Mouse (Mus musculus) midbrain, embryonic 13.5 days (tissue): ENCODE measurements around the gene Grin2b. TPM values are rescaled to one million over a fixed set of nuclear protein-coding genes. Genes with fewer than 3 reads are reported as not detected.

Experiments
- ATAC-seq: fragments of 200-750 bp; cut with Nextera tagmentation; 2 replicates; pipeline ENCODE4 v1.8.0; 2017; ENCODE audit warnings: mild to moderate bottlenecking, moderate TSS enrichment, moderate library complexity
- H3K27ac ChIP-seq: fragments of 300-500 bp; sonication (generic); 2 replicates; pipeline ENCODE4 v1.5.1; 2015; ENCODE audit warnings: inconsistent platforms, mild to moderate bottlenecking, moderate library complexity
- H3K27me3 ChIP-seq: fragments of 300-500 bp; sonication (generic); 2 replicates; pipeline ENCODE4 v1.6.1; 2015; ENCODE audit warnings: mild to moderate bottlenecking, inconsistent platforms
- H3K36me3 ChIP-seq: fragments of 300-500 bp; sonication (generic); 2 replicates; pipeline ENCODE4 v1.6.1; 2015; ENCODE audit warnings: mild to moderate bottlenecking, inconsistent platforms
- H3K4me1 ChIP-seq: fragments of 300-500 bp; sonication (generic); replicated peaks from 2 replicates; pipeline ENCODE4 v1.6.1; 2015; ENCODE audit warnings: inconsistent platforms
- H3K4me2 ChIP-seq: fragments of 300-500 bp; sonication (generic); replicated peaks from 2 replicates; pipeline ENCODE4 v1.6.1; 2015; ENCODE audit warnings: moderate library complexity, mild to moderate bottlenecking, inconsistent platforms
- H3K4me3 ChIP-seq: fragments of 300-500 bp; sonication (generic); replicated peaks from 2 replicates; pipeline ENCODE4 v1.5.1; 2015; ENCODE audit warnings: mild to moderate bottlenecking, inconsistent platforms
- H3K9ac ChIP-seq: fragments of 300-500 bp; sonication (generic); replicated peaks from 2 replicates; pipeline ENCODE4 v1.6.1; 2015; ENCODE audit warnings: mild to moderate bottlenecking, inconsistent platforms
- H3K9me3 ChIP-seq: fragments of 300-500 bp; sonication (generic); 2 replicates; pipeline ENCODE4 v1.6.1; 2016; ENCODE audit warnings: mild to moderate bottlenecking, inconsistent platforms
- WGBS: fragments of 180-500 bp; shearing (Covaris S2); methylation state at CpG from one replicate; pipeline ENCODE4 v1.1.7; 2015; 5-methylcytosine and 5-hydroxymethylcytosine counted together
- polyA plus RNA-seq: library from polyadenylated mRNA; unstranded; fragments of >200 nt; fragmentation: Nextera tagmentation; extraction: Ambion mirVana; gene quantifications from 2 replicates; pipeline ENCODE4 v1.2.1, GENCODE M21; 2015

The Grin2b gene
- polyA plus RNA-seq, 1 experiment from 2014 or later = 43.2 TPM

DNA sequence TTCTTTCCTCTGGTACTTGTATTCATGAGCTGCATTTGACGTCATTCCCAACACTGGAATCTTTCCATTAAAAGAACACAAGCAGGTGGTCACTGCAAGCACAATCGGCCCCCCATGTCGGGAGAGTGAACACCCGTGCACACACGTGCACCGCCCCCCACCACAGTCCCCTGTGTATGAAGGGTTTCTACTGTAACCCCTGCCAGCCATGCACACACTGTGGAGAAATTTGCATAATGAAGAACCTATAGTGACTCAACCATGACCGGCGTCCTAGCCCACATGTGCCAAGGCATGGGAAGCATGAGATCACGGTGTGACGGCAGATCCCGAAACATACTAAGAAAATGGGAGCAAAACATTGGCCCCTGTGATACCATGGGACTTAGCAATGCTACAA, 179.9 kb downstream of the Grin2b start:
- Histone ChIP-seq H3K27ac (peak overlapping the region; percentile 15; the same call in 1 of the 2 replicates), H3K9me3 (peaks cover 5% of the 10 kb centered on the region; the same call in 1 of the 2 replicates), H3K4me1 (peaks cover 21% of the 10 kb centered on the region), H3K9ac (no peak overlapping the region), H3K36me3 (no peaks in the 10 kb centered on the region), H3K4me3 (no peak overlapping the region), H3K4me2 (no peak overlapping the region), H3K27me3 (no peaks in the 10 kb centered on the region)
- WGBS = 77% methylated on average over 11 of the region's 11 CpGs
- ATAC-seq = 0 out of 2 replicates have a peak, but pooled peaks have one; percentile 43

DNA sequence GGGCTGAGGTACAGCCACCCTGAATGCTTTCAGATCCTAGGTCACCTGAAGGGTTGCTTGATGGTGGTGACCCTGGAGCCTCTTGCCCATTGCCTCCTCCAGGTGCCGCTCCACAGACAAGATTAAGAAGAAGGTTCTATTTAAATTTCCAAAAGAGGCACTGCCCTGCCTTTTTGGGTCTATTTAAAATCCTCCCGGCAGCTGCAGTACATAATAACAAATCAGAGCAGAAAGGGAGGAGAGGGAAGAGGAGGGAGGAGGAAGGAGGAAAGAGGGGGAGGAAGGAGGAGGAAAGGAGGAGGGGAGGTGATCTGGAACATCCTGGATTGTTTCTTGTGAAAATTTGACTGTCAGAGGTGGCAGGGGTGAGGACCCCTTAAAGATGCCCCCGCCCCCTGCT, 197.2 kb downstream of the Grin2b start:
- WGBS = 56% methylated on average over 3 of the region's 3 CpGs
- Histone ChIP-seq H3K4me2 (no peak overlapping the region), H3K9me3 (no peaks in the 10 kb centered on the region), H3K4me1 (0 out of 2 replicates have a peak, but pooled peaks cover 4% of the 10 kb centered on the region), H3K36me3 (no peaks in the 10 kb centered on the region), H3K27me3 (no peaks in the 10 kb centered on the region), H3K9ac (no peak overlapping the region), H3K27ac (no peak overlapping the region), H3K4me3 (no peak overlapping the region)
- ATAC-seq = no peak

DNA sequence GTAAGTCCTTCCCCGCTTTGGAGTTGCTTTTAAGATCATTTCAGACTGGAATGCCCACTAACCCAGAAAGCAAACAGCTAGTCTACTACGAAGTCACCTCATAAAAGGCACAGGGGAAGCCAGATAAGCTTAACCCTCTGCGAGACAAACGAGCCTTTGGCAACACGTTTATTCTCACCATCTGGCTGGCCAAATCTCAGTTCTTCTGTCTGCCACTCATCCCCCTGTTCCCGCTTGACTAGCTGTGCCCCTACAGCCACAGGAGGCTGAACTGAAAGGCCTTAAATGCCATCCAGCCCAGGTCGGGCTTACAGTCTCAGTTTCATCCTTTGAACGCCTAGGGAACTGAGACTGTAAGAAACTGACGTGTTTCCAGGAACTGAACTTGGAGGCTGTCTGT, 200.8 kb downstream of the Grin2b start:
- 72% methylated on average over 9 of the region's 9 CpGs for WGBS
- H3K36me3 ChIP-seq = no peaks in the 10 kb centered on the region
- H3K4me3 ChIP-seq = no peak overlapping the region
- H3K27me3 ChIP-seq = no peaks in the 10 kb centered on the region
- no peaks in the 10 kb centered on the region for H3K9me3 ChIP-seq
- no peak overlapping the region for H3K4me2 ChIP-seq
- H3K27ac ChIP-seq = no peak overlapping the region
- ATAC-seq = no peak
- no peak overlapping the region for H3K9ac ChIP-seq
- H3K4me1 ChIP-seq = 0 out of 2 replicates have a peak, but pooled peaks cover 4% of the 10 kb centered on the region

DNA sequence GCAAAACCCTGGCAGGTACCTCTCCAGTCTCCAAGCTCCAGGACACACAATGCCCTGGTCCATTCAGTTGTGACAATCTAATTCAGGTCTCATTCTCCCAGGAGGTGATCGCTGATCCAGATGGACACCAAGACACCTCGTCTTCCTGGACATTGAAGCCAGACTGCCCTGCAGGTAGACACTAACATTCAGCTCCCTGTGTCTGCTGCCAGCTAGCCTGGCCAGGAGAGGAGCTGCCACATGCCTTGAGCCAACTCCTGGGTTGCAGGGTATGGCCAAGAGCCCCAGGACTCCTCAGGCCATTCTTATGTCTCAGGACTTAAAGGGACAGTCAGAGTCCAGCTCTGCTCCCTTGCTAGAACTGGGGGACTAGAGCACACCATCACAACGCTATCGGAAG, 201.8 kb downstream of the Grin2b start:
- no peaks in the 10 kb centered on the region for H3K36me3 ChIP-seq
- H3K4me1 ChIP-seq = 0 out of 2 replicates have a peak, but pooled peaks cover 4% of the 10 kb centered on the region
- H3K9me3 ChIP-seq = no peaks in the 10 kb centered on the region
- H3K9ac ChIP-seq = no peak overlapping the region
- no peaks in the 10 kb centered on the region for H3K27me3 ChIP-seq
- H3K4me2 ChIP-seq = no peak overlapping the region
- H3K27ac ChIP-seq = no peak overlapping the region
- ATAC-seq = no peak
- 91% methylated on average over 4 of the region's 4 CpGs for WGBS
- H3K4me3 ChIP-seq = no peak overlapping the region

DNA sequence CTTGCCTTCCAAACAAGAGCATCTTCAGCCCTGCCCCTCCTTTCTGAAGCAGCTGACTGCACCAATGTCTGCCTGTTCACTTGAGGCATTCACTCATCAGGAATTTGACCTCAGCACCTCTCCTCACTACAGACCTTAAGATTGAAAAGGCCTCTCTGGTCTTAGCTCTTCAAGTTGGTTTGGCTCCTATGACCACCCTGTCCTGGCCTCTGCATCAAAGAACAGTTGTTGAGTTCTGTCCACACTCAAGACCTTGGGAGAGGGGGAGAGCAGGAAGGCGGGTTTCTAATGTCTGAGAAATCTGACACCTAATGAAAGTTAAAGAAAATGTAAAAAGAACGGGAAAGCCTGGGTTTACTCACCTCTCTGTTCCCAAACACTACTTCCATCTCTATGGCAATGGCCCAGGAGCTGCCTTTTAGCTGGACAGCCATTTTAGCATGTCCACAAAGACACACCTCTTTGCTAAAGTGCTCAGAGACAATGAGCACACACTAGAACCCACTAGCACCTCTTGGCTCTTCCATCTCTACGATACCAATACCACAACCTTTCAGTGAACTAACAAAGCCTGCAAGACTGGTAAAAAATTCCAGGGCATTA, 202.5 kb downstream of the Grin2b start:
- Histone ChIP-seq H3K27ac (no peak overlapping the region), H3K9me3 (no peaks in the 10 kb centered on the region), H3K4me3 (no peak overlapping the region), H3K27me3 (no peaks in the 10 kb centered on the region), H3K9ac (no peak overlapping the region), H3K4me1 (0 out of 2 replicates have a peak, but pooled peaks cover 2% of the 10 kb centered on the region), H3K36me3 (no peaks in the 10 kb centered on the region), H3K4me2 (no peak overlapping the region)
- WGBS = 72% methylated on average over 3 of the region's 3 CpGs
- ATAC-seq = no peak

DNA sequence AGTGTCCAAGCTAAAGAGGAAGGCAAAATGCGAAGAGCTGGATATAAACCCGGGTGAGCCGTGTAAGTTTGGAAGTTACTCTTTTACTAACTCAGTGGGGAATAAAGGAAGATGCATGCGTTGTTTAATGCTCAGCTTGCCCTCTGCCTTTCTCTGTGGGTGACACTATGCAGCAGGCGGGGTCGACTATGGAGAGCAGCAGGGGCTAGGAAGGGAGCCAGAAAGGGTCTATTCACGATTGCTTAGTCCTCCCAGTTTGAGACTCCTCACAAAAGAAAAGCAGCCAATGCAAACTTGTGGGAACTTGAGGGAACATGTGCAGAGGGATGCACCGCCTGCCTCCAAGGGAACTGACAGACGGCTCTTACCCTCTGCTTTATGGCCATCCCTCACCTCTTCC, 211.5 kb downstream of the Grin2b start:
- Histone ChIP-seq H3K27ac (no peak overlapping the region), H3K4me3 (no peak overlapping the region), H3K27me3 (no peaks in the 10 kb centered on the region), H3K4me1 (peaks cover 10% of the 10 kb centered on the region), H3K4me2 (no peak overlapping the region), H3K9me3 (no peaks in the 10 kb centered on the region), H3K9ac (no peak overlapping the region), H3K36me3 (no peaks in the 10 kb centered on the region)
- WGBS = 27% methylated on average over 9 of the region's 9 CpGs
- ATAC-seq = peak; percentile 56; the same call in 1 of the 2 replicates

DNA sequence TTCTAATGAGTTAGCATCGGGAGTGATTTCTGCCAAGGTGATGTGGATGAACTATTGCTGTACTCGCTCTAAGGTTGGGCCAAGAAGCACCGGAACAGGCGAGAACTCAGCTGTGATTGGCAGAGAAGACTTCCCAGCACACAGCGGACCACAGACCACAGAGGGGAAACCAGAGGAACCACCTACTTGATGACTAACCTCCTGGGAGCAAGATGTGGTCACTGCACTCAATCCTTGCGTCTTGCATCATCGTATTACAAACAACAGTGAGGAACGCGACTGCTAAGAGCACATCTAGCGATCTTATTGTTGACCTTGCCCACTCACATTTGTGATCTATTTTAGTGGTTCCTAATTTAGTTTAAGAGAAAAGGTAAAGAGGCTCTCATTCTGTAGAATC, 213.7 kb downstream of the Grin2b start:
- no peak overlapping the region for H3K4me3 ChIP-seq
- no peak overlapping the region for H3K9ac ChIP-seq
- no peaks in the 10 kb centered on the region for H3K36me3 ChIP-seq
- no peak overlapping the region for H3K27ac ChIP-seq
- WGBS = 93% methylated on average over 10 of the region's 10 CpGs
- no peaks in the 10 kb centered on the region for H3K27me3 ChIP-seq
- peaks cover 10% of the 10 kb centered on the region for H3K4me1 ChIP-seq
- H3K9me3 ChIP-seq = no peaks in the 10 kb centered on the region
- no peak for ATAC-seq
- no peak overlapping the region for H3K4me2 ChIP-seq

DNA sequence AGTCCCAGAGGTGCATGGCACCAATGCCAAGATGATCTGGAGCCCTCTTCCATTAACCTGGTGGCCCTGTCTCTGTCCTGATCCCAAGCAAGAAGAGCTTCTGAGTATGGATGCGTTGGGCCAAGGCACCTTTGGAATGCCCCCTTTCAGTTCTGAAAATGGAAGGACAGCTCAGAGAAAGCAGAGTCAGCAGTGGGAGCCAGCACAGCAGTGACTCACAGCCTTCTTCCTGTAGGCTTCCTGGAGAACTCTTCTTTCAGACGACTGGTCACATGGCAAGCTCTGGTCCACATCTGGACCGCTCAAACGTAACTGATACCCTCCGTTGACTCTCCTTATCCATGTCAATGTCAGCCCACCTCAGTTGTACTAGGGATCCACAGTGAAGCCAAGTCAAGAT, 221.6 kb downstream of the Grin2b start:
- 86% methylated on average over 5 of the region's 5 CpGs for WGBS
- no peak for ATAC-seq
- H3K9me3 ChIP-seq = no peaks in the 10 kb centered on the region

DNA sequence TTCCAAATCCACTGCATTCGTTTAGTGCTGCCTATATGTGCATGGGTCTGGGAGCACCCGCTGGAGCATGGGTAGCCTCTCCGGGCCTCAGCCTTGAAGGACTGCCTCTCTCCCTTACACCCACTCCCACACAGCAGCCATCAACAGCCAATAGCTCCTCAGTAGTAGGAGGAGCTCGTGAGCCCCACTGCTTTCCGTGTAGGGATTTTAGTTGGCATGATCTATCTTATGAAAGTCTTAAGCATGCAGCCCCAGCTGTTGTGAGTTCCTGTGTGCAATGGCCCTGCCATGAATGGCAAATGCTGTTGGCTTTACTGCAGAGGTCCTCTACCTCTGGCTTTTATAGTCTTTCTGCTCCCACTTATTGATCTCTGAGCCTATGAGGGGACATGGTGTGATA, 227.8 kb downstream of the Grin2b start:
- no peak overlapping the region for H3K27ac ChIP-seq
- no peaks in the 10 kb centered on the region; the same call in 1 of the 2 replicates for H3K4me1 ChIP-seq
- no peak overlapping the region for H3K4me2 ChIP-seq
- WGBS = 86% methylated on average over 5 of the region's 5 CpGs
- H3K9me3 ChIP-seq = no peaks in the 10 kb centered on the region
- no peak overlapping the region for H3K9ac ChIP-seq
- H3K4me3 ChIP-seq = no peak overlapping the region
- H3K36me3 ChIP-seq = no peaks in the 10 kb centered on the region
- no peak for ATAC-seq
- no peaks in the 10 kb centered on the region for H3K27me3 ChIP-seq

More for the DNA sequence above, 221.6 kb downstream of the Grin2b start:
- Histone ChIP-seq H3K4me3 (no peak overlapping the region), H3K4me2 (no peak overlapping the region), H3K36me3 (no peaks in the 10 kb centered on the region), H3K27ac (no peak overlapping the region), H3K4me1 (peaks cover 7% of the 10 kb centered on the region), H3K9ac (no peak overlapping the region), H3K27me3 (no peaks in the 10 kb centered on the region)

DNA sequence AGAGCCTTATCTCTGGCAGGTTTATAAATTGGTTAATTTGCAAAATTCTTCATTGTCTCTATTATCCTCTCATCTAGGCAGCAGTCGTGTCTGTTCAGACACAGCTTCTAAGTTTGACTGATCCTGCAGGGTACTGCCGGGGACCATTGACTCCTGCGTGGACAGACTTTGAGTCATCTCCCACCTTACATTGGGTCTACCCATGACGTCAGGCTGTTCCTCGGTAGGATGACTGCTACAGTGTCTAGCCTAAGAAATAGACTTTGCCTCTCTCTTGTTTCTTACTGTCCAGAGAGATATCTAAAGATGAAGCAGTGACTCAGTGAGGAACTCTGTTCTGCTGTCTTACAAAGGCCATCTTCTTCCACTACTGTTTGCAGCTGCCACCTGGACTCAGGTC, 229.0 kb downstream of the Grin2b start:
- no peak for ATAC-seq
- Histone ChIP-seq H3K36me3 (no peaks in the 10 kb centered on the region), H3K9ac (no peak overlapping the region), H3K27me3 (no peaks in the 10 kb centered on the region), H3K4me1 (no peaks in the 10 kb centered on the region; the same call in 1 of the 2 replicates), H3K9me3 (no peaks in the 10 kb centered on the region), H3K4me2 (no peak overlapping the region), H3K27ac (no peak overlapping the region), H3K4me3 (no peak overlapping the region)
- 91% methylated on average over 5 of the region's 5 CpGs for WGBS

DNA sequence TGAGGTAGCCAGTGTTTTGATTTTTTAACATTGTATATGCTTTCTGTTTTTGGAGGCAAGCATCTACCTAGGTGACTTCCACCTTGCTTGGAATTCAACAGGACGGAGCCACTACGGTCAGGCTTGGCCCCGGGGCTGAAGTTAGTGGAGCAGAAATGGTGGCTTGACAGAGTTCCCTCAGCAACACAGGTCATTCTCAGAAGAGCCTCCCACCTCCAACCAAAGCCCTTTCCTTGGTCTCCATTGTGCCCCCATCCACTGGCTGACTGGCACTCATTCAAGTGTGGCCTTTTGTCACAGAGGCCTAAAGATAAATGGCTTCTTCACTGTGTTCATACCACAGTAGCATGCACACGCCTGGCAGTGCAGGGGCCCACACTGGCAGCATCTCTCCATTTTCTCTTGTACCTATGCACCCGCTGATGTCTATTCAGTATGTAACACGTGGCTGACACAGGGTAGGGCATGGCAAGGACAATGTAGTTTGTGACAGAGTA, 230.1 kb downstream of the Grin2b start:
- WGBS = 71% methylated on average over 6 of the region's 6 CpGs
- Histone ChIP-seq H3K9ac (no peak overlapping the region), H3K9me3 (no peaks in the 10 kb centered on the region), H3K36me3 (no peaks in the 10 kb centered on the region), H3K4me1 (no peaks in the 10 kb centered on the region), H3K4me3 (no peak overlapping the region), H3K27ac (no peak overlapping the region), H3K4me2 (no peak overlapping the region), H3K27me3 (no peaks in the 10 kb centered on the region)
- no peak for ATAC-seq

DNA sequence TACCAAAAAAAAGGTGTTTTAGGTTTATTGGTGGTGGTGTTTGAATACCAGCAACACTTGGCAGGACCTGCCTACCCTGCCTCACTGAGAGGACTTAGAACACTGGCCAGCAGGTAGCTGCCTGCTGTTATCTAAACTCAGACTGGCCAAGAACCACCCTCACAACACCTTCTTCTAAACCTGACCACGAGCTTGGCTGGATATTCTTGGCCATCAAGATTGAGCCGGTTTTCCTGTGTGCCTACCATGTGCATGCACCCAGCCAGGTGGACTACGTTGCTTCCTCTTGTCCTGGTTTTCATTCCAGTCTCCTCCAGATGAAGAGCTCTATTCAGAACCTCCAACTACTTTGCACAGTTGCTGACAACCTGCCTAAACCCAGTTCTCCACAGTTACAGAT, 240.4 kb downstream of the Grin2b start:
- no peak for ATAC-seq

More for the DNA sequence above, 240.4 kb downstream of the Grin2b start:
- Histone ChIP-seq H3K36me3 (no peaks in the 10 kb centered on the region), H3K4me3 (no peak overlapping the region), H3K4me1 (no peaks in the 10 kb centered on the region), H3K27me3 (no peaks in the 10 kb centered on the region), H3K4me2 (no peak overlapping the region), H3K9me3 (no peaks in the 10 kb centered on the region), H3K9ac (no peak overlapping the region), H3K27ac (no peak overlapping the region)
- WGBS = 92% methylated on average over 3 of the region's 3 CpGs
